Mouse (Mus musculus): ENCODE measurements at regions not wholly inside any gene's neighbourhood (a gene's known extent, or its start where the extent isn't known, plus 50 kb on each side); places are given as distances from the start of the nearest gene placed in this dataset.
A peak's percentile ranks its signal among the peaks of the same experiment; 100 is the strongest.

DNA sequence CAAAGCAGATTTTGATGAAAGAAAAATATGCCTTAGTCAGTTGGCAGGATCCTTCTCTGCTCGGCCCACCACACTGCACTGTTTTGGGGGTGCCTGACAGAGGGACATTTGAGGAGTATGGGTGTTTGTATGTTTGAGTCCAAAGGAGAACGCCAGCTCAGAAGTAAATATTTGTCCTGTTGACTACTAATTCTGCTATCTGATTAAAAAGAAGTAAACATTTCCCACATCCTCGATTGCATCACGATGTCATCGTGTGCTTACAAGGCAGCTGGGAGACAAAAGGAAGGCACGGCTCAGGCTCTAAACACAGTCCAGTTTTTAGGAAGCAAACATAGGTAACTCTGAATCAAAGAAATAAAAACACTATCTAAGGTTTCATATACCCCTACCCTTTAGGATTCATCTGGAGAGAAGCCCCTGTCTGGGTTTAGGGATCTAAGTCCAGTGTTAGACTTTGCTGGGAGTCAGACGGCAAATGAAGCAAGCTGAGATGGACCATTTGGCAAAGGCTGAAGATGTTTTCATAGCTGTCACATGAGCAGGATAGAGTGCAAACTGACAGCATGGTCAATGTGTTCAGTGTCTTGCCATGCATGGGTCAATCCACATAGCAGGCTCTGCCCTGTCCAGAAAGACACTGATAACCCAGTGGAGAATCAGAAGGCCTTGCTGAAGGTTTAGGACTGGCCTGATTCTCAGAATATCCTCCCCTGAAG is 73.7 kb upstream of the Ralgps2 start:
- H3K4me2 ChIP-seq, result no peak overlapping the region
- no peak for ATAC-seq (ENCODE audit: insufficient read depth)
- no peaks in the 10 kb centered on the region for H3K9me3 ChIP-seq (replicated peaks)
- H3K36me3 ChIP-seq (replicated peaks), result no peaks in the 10 kb centered on the region
- H3K27me3 ChIP-seq, result no peaks in the 10 kb centered on the region
- peaks cover 10% of the 10 kb centered on the region for H3K4me1 ChIP-seq (replicated peaks)
- no peak overlapping the region for H3K9ac ChIP-seq
- no peak overlapping the region for H3K27ac ChIP-seq (replicated peaks)
- H3K4me3 ChIP-seq (replicated peaks), result no peak overlapping the region
- WGBS (ENCODE audit: insufficient replicate concordance), result 52% methylated on average over 7 of the region's 7 CpGs

GRCm38 (mm10) chr1:157011226-157011625 is 71.8 kb upstream of the Ralgps2 start:
- Histone ChIP-seq H3K27ac (replicated peaks) (no peak overlapping the region), H3K9ac (no peak overlapping the region), H3K4me1 (replicated peaks) (peaks cover 10% of the 10 kb centered on the region; the same call in 1 of the 2 replicates), H3K4me2 (no peak overlapping the region), H3K4me3 (replicated peaks) (no peak overlapping the region), H3K27me3 (no peaks in the 10 kb centered on the region), H3K9me3 (replicated peaks) (no peaks in the 10 kb centered on the region), H3K36me3 (replicated peaks) (no peaks in the 10 kb centered on the region)
- ATAC-seq (ENCODE audit: insufficient read depth), result no peak
- 73% methylated on average over 6 of the region's 6 CpGs for WGBS (ENCODE audit: insufficient replicate concordance)

DNA sequence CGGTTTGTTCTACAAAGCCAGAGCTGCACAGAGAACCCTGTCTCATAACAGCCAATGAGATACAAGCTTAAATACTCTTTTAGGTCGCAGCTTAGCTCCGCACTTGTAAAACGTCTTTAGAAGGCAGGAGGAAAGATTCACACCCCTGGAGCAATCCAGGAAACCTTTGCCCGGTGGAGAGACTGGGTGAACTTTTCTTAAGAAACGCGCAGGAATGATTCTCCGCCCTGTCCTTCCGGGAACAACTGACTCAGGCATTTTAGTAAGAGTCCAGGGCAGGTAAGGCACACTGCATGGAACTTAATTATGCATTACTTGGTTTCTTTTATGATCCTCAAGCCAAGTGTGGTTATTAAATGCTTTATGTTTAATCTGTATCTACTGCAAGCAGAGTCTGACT is 70.0 kb upstream of the Ralgps2 start:
- no peak overlapping the region for H3K4me2 ChIP-seq
- H3K27me3 ChIP-seq, result no peaks in the 10 kb centered on the region
- no peaks in the 10 kb centered on the region for H3K36me3 ChIP-seq (replicated peaks)
- ATAC-seq (ENCODE audit: insufficient read depth), result no peak
- peaks cover 10% of the 10 kb centered on the region; the same call in 1 of the 2 replicates for H3K4me1 ChIP-seq (replicated peaks)
- no peaks in the 10 kb centered on the region for H3K9me3 ChIP-seq (replicated peaks)
- H3K9ac ChIP-seq, result no peak overlapping the region
- WGBS (ENCODE audit: insufficient replicate concordance), result 62% methylated on average over 9 of the region's 9 CpGs
- no peak overlapping the region for H3K4me3 ChIP-seq (replicated peaks)
- no peak overlapping the region for H3K27ac ChIP-seq (replicated peaks)

GRCm38 (mm10) chr1:157007891-157008730 is 68.7 kb upstream of the Ralgps2 start:
- 41% methylated on average over 4 of the region's 4 CpGs for WGBS (ENCODE audit: insufficient replicate concordance)

DNA sequence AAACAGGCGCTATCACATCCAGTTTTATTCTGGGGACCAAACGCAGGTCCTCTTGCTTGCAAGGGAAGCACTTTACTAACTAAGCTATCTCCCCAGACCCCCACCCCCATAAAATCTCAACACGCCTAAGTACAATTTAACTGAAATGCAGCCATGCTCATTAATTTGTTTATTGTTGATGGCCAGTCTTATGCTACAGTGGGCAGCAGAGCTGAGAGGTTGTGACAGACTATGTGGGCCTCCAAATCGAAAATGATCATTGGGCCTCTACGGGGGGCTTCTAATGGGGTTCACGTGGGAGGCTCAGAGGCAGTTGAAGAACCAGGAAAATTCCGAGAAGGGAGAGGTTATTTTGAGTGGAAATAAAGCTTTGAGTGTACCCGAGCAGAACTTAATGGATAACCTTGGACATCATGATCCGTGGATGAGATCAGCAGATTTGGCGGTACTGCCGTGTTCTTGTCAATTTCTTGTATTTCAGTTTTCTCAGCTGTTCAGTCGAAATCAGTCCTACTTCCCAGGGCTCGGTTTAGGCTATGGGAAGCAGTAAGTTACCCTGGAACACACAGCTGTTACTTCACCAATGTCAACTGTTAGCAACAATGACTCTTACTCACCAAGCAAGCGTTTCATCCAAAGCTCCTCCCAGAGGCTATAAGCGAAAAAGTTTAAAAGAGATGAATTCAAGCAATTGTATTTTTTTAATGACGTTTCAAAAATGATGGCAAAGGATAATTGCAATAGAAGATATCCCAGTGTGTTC is 65.1 kb upstream of the Ralgps2 start:
- 74% methylated on average over 16 of the region's 16 CpGs for WGBS (ENCODE audit: insufficient replicate concordance)
- ATAC-seq (ENCODE audit: insufficient read depth), result no peak

More at GRCm38 (mm10) chr1:157007891-157008730, 68.7 kb upstream of the Ralgps2 start:
- Histone ChIP-seq H3K27me3 (no peaks in the 10 kb centered on the region), H3K27ac (replicated peaks) (no peak overlapping the region), H3K4me1 (replicated peaks) (no peaks in the 10 kb centered on the region), H3K4me2 (no peak overlapping the region), H3K9ac (no peak overlapping the region), H3K9me3 (replicated peaks) (no peaks in the 10 kb centered on the region), H3K4me3 (replicated peaks) (no peak overlapping the region), H3K36me3 (replicated peaks) (no peaks in the 10 kb centered on the region)
- no peak for ATAC-seq (ENCODE audit: insufficient read depth)

DNA sequence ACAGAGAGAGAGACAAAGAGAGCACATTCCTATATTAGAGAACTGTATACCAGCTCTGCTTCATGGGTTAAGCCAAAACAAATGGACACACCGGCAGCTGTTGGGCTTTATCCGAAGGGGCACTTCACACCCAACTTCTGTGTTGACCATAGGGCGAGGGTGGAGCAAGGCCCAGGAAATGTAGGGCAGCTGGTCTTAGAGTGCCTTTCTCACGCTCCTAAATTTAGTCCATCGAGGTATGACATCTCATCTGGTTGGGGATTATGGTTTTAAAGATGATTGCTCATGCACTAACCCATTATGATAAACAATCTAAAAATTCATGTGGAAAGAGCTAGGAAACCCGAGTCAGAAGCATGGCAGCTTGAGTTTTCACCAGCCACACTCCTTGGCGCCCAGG is 63.6 kb upstream of the Ralgps2 start:
- Histone ChIP-seq H3K4me2 (no peak overlapping the region), H3K9me3 (replicated peaks) (no peaks in the 10 kb centered on the region), H3K27ac (replicated peaks) (no peak overlapping the region), H3K27me3 (no peaks in the 10 kb centered on the region), H3K4me1 (replicated peaks) (peaks cover 4% of the 10 kb centered on the region), H3K9ac (no peak overlapping the region), H3K36me3 (replicated peaks) (no peaks in the 10 kb centered on the region), H3K4me3 (replicated peaks) (no peak overlapping the region)
- 74% methylated on average over 7 of the region's 7 CpGs for WGBS (ENCODE audit: insufficient replicate concordance)
- no peak for ATAC-seq (ENCODE audit: insufficient read depth)

More for the DNA sequence above, 65.1 kb upstream of the Ralgps2 start:
- peaks cover 3% of the 10 kb centered on the region; the same call in 1 of the 2 replicates for H3K4me1 ChIP-seq (replicated peaks)
- H3K9ac ChIP-seq, result no peak overlapping the region
- no peak overlapping the region for H3K4me3 ChIP-seq (replicated peaks)
- no peaks in the 10 kb centered on the region for H3K9me3 ChIP-seq (replicated peaks)
- H3K4me2 ChIP-seq, result no peak overlapping the region
- no peaks in the 10 kb centered on the region for H3K36me3 ChIP-seq (replicated peaks)
- H3K27ac ChIP-seq (replicated peaks), result no peak overlapping the region
- H3K27me3 ChIP-seq, result no peaks in the 10 kb centered on the region

GRCm38 (mm10) chr1:157002258-157002657 is 62.8 kb upstream of the Ralgps2 start:
- WGBS (ENCODE audit: insufficient replicate concordance), result 68% methylated on average over 2 of the region's 2 CpGs
- Histone ChIP-seq H3K36me3 (replicated peaks) (no peaks in the 10 kb centered on the region), H3K4me3 (replicated peaks) (no peak overlapping the region), H3K4me2 (no peak overlapping the region), H3K4me1 (replicated peaks) (peaks cover 10% of the 10 kb centered on the region), H3K27ac (replicated peaks) (no peak overlapping the region), H3K9ac (no peak overlapping the region), H3K9me3 (replicated peaks) (no peaks in the 10 kb centered on the region), H3K27me3 (no peaks in the 10 kb centered on the region)
- no peak for ATAC-seq (ENCODE audit: insufficient read depth)

DNA sequence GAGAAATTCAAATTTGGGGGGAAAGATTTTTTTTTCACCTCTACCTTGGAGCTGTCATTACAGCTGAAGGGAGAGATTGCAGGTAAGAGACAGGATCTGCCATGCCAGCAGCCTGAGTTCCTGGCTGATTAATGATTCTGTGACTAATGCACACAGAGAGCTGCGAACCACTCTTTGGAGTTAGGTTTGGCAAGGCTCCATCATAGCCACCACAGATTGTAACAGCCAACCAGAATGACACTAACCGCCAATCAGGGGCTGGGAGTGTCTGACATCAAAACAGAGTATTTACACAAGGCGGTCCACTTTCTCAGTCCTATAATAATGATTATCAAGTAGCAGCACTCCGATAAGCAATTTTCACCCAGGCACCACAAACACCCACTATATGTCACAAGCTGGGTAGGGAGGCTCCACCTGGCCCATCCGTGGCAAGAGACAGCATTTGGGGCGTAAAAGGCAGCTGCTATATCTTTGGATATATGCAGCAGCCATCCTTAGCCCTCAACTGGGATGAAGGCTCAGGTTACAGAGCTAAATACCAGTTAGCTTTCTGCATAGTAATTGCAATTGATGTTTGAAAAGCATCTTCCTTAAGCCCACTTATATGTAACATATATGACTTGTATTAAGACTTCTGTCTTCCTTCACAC is 61.7 kb upstream of the Ralgps2 start:
- Histone ChIP-seq H3K27ac (replicated peaks) (no peak overlapping the region), H3K4me3 (replicated peaks) (no peak overlapping the region), H3K9me3 (replicated peaks) (no peaks in the 10 kb centered on the region), H3K4me1 (replicated peaks) (peaks cover 17% of the 10 kb centered on the region), H3K27me3 (no peaks in the 10 kb centered on the region), H3K36me3 (replicated peaks) (no peaks in the 10 kb centered on the region), H3K4me2 (no peak overlapping the region), H3K9ac (no peak overlapping the region)
- WGBS (ENCODE audit: insufficient replicate concordance), result 54% methylated on average over 6 of the region's 6 CpGs
- peak; percentile 13; the same call in 1 of the 2 replicates for ATAC-seq (ENCODE audit: insufficient read depth)

GRCm38 (mm10) chr1:156999947-157000346 is 60.5 kb upstream of the Ralgps2 start:
- no peaks in the 10 kb centered on the region for H3K36me3 ChIP-seq (replicated peaks)
- WGBS (ENCODE audit: insufficient replicate concordance), result 57% methylated on average over 8 of the region's 8 CpGs
- H3K27me3 ChIP-seq, result no peaks in the 10 kb centered on the region
- no peak for ATAC-seq (ENCODE audit: insufficient read depth)
- peaks cover 29% of the 10 kb centered on the region for H3K4me1 ChIP-seq (replicated peaks)
- no peak overlapping the region for H3K4me2 ChIP-seq
- H3K9me3 ChIP-seq (replicated peaks), result no peaks in the 10 kb centered on the region
- H3K27ac ChIP-seq (replicated peaks), result no peak overlapping the region
- no peak overlapping the region for H3K9ac ChIP-seq
- H3K4me3 ChIP-seq (replicated peaks), result no peak overlapping the region

- Histone ChIP-seq H3K4me3 (replicated peaks) (no peak overlapping the region), H3K9ac (no peak overlapping the region), H3K4me2 (no peak overlapping the region), H3K4me1 (replicated peaks) (peaks cover 32% of the 10 kb centered on the region), H3K27me3 (no peaks in the 10 kb centered on the region), H3K36me3 (replicated peaks) (no peaks in the 10 kb centered on the region), H3K9me3 (replicated peaks) (no peaks in the 10 kb centered on the region), H3K27ac (replicated peaks) (no peak overlapping the region)
- ATAC-seq (ENCODE audit: insufficient read depth), result no peak
- 71% methylated on average over 8 of the region's 8 CpGs for WGBS (ENCODE audit: insufficient replicate concordance)
Measured at GRCm38 (mm10) chr1:156999272-156999671, 59.8 kb upstream of the Ralgps2 start.
